Mouse (Mus musculus) gastrocnemius, postnatal 10 days (tissue): ENCODE results near the gene Tmem265. TPM values are rescaled to one million over a fixed set of nuclear protein-coding genes. Genes with fewer than 3 reads are reported as not detected.

Experiments
- DNase-seq: peaks from one replicate; pipeline ENCODE4 v3.0.0; 2021; ENCODE audit warnings: mixed read lengths
- long read RNA-seq, 2 experiments: library from polyadenylated mRNA; stranded (forward); transcript quantifications; one replicate each; pipeline ENCODE4 v2.0.0; 2021
- total RNA-seq, 2 experiments: library from RNA; stranded (reverse); gene quantifications; 2 replicates each; pipeline ENCODE4 v1.2.3; 2021

The Tmem265 gene
- total RNA-seq = not detected
- long read RNA-seq, experiment 1 = 0 reads
- long read RNA-seq, experiment 2 = 0 reads

GRCm38 (mm10) chr7:127561340-127561858 lies at the start of gene Tmem265:
TSS of gene Tmem265 (plus strand) at chr7:127561390.
- DNase-seq = no peak

GRCm38 (mm10) chr7:127511808-127512230 lies 49.4 kb upstream of the Tmem265 start, which contains the start of gene Srcap:
TSS of gene Srcap (plus strand) at chr7:127511983.
- peak; percentile 92 for DNase-seq

- DNase-seq = peak; percentile 95
Observed at GRCm38 (mm10) chr7:127512231-127513015, 48.8 kb upstream of the Tmem265 start.

GRCm38 (mm10) chr7:127513016-127513390 lies 48.2 kb upstream of the Tmem265 start:
- peak; percentile 10 for DNase-seq

GRCm38 (mm10) chr7:127513781-127514180 lies 47.4 kb upstream of the Tmem265 start:
- DNase-seq = no peak

- DNase-seq = peak; percentile 14
Observed at GRCm38 (mm10) chr7:127515846-127516245, 45.3 kb upstream of the Tmem265 start.

GRCm38 (mm10) chr7:127516344-127516743 lies 44.8 kb upstream of the Tmem265 start:
- no peak for DNase-seq

- DNase-seq = no peak
Observed at GRCm38 (mm10) chr7:127519284-127519683, 41.9 kb upstream of the Tmem265 start, which contains the start of gene Gm42715. TSS of gene Gm42715 (plus strand) at chr7:127519584.

GRCm38 (mm10) chr7:127541671-127542070 lies 19.5 kb upstream of the Tmem265 start:
- no peak for DNase-seq

GRCm38 (mm10) chr7:127549116-127549835 lies 11.9 kb upstream of the Tmem265 start:
- DNase-seq = no peak

- DNase-seq = no peak
Observed at GRCm38 (mm10) chr7:127551558-127551957, 9.6 kb upstream of the Tmem265 start.

GRCm38 (mm10) chr7:127560580-127560979 lies 610 bp upstream of the Tmem265 start:
- DNase-seq = no peak

GRCm38 (mm10) chr7:127564381-127565150 lies 3.4 kb downstream of the Tmem265 start:
- DNase-seq = no peak

- DNase-seq = peak; percentile 77
Observed at GRCm38 (mm10) chr7:127572895-127573471, 11.8 kb downstream of the Tmem265 start, which contains the start of gene Phkg2. TSS of gene Phkg2 (plus strand) at chr7:127573340.

- no peak for DNase-seq
Observed at GRCm38 (mm10) chr7:127573503-127574008, 12.4 kb downstream of the Tmem265 start.

- no peak for DNase-seq
Observed at GRCm38 (mm10) chr7:127574115-127574514, 12.9 kb downstream of the Tmem265 start.

GRCm38 (mm10) chr7:127583260-127583659 lies 22.1 kb downstream of the Tmem265 start:
- DNase-seq = no peak

- no peak for DNase-seq
Observed at GRCm38 (mm10) chr7:127585031-127585430, 23.8 kb downstream of the Tmem265 start.

GRCm38 (mm10) chr7:127586149-127586548 lies 25.0 kb downstream of the Tmem265 start:
- no peak for DNase-seq

- no peak for DNase-seq
Observed at GRCm38 (mm10) chr7:127587196-127587595, 26.0 kb downstream of the Tmem265 start.
